Mouse (Mus musculus) heart, postnatal 0 days (tissue): Measurements from ENCODE around the gene Vps33b.

Experiments used
- CTCF ChIP-seq: IDR thresholded peaks from 2 replicates; pipeline ENCODE4 v1.5.1; 2016; ENCODE audit warnings: antibody characterized with exemption, control low read depth, low read depth
- EP300 ChIP-seq: IDR thresholded peaks from 2 replicates; pipeline ENCODE4 v1.6.1; 2016; ENCODE audit warnings: antibody characterized with exemption, low read depth

GRCm38 (mm10) chr7:80319846-80320496 lies 50.5 kb downstream of the Vps33b start:
- TF ChIP-seq CTCF: no peak
- TF ChIP-seq EP300: no peak
